Mouse (Mus musculus): ENCODE data around the gene Tmc5.

GRCm38 (mm10) chr7:118708002-118708401 lies 110.9 kb downstream of the Tmc5 start:
- TF ChIP-seq CTCF (IDR thresholded peaks at IDR 0.05; ENCODE audit: low read depth, low read length): no peak
- TF ChIP-seq POLR2A (IDR thresholded peaks at IDR 0.05; ENCODE audit: borderline replicate concordance, low read depth, low read length): no peak
